Mouse (Mus musculus): Measurements from ENCODE around the gene Rps27. TPM values are rescaled to one million over a fixed set of nuclear protein-coding genes. Genes with fewer than 3 reads are reported as not detected.

The Rps27 gene
- polyA plus RNA-seq (2015; fragmentation: Nextera tagmentation; extraction: Ambion mirVana) = 2,050 and 4,492 TPM in 2 replicates

DNA sequence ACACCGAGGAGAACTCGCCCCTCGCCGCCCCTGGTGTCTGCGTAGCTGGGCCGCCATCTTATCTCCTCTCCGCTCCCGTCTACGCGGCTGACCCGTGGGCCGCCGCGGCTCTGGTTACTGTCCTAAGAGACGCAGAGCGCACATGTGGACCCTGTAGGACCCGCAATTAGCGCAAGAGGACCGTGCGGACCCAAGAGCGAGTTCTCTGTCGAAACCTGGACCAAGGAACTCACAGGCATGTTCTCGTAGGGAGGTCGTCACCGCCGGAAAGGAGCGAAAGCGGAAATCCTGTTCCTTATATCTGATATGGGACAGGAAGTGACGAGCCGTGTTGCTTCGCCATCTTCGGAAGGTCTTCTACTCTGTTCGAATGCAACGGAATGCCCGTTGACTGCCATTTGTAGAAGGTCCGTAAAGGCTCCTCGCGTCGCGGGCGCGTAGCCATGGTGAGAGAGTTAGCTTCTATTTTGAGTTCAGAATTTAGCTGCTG is at the start of gene Rps27, which contains the start of gene Rab13:
TSS of gene Rps27 (minus strand) at position 275 of the 490 bp plus-strand sequence.
TSS of gene Rab13 (plus strand) at position 319 of the 490 bp plus-strand sequence.

DNA sequence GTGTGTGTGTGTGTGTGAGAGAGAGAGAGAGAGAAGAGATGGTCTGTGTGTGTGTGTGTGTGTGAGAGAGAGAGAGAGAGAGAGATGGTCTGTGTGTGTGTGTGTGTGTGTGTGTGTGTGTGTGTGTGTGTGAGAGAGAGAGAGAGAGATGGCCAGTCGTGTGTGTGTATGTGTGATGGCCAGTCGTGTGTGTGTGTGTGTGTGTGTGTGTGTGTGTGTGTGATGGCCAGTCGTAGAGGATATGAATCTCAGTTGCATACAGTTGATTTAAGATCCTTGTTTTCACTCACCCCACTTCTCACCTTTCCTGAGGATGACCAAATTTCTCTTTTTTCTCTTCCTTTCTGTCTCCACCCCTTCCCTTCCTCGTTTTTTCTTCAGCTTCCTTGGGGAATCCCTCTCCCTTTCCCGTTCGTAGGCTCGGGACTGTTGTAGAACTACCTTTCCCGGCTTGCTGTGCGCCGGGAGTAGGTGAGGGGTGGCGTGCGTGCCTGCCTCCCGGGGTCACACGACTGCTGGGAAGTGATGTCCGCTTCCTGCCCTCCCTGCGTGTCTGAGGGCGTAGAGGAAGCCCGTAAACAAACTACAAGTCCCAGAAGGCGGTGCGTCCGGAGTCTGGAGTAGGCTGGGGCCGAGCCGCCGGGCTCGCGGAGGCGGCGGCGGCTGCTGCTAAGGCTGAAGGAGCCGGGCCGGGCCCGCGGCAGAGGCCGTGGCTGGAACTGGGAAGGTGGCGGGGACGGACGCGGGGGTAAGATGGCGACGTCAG is 40.4 kb upstream of the Rps27 start, which contains the start of gene Crtc2:
TSS of gene Crtc2 (plus strand) at position 511 of the 766 bp plus-strand sequence.

DNA sequence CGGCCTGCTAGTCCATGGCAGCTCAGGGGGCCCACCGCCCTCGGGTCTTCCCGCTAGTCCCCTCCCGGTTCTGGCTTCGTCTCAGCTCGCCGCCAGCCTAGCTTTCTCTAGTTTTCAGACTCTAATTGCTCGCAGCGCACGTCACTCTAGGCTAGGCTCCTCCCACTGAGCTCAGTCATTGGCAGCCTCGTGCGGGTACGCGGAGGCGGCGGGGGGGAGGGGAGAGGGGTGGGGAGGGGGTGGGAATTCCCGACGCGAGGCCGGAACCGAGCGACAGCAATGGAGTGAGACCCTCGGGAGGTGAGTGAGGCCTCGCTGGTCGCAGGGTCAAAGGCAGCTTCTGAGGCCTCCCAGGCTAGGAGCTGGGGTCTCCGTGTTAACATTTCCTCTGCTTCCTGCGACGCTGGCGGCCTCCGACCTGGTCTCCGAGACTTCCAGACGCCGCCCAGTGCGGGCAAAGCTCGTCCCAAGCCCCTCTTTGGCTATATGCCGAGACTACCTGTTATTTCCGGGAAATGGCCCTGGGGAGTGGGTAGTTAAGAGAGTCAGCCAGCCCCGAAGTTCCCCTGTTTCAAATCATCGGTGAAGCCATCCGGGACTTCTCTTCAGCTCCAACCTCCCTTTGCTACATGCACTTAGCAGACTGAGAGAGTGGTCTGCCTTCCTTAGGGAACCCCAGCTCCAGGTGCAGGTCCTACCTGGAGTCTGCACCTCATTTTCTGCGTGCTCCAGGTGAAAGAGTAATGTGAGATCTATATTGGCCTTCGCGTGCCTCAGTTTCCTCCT is 34.7 kb upstream of the Rps27 start, which contains the start of gene Slc39a1:
TSS of gene Slc39a1 (plus strand) at position 213 of the 786 bp plus-strand sequence.

DNA sequence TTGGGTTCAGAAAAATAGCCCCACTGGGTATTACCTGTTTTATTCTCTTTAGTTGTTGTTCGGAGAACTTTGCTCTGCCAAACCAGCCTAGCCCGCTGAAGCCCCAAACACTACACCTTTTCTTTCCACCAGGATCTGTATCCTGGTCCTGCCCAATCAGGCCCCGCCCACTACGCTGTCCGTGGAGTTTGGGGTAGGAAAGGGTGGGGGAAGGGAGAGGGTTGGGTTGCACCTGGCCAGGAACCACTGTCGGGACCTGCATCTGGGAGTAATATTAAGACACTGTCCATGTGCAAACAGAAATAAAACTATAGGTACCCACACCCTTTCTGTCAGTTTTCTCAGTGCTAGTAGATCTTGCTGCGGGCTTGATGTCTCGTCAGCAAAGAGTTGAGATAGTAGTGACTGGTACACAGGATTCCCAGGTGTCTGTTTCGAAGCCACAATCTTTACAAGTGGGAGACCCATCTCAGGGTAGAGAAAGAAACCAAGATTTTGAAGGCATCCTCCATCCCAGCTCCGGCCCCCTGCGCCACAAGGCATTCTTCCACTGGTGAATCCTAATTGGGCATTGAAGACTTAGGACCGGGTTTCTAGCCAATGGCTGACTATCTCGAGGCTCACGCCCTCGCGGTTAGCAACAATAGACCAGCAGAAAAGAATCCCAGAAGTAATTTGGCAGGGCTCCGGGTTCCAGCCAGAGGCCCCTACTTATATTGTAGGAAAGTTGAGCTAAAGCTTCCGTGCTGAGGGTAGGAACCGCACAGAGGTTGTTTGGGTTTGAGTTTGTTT is 29.7 kb upstream of the Rps27 start, which contains the start of gene Creb3l4:
TSS of gene Creb3l4 (minus strand) at position 529 of the 792 bp plus-strand sequence.

DNA sequence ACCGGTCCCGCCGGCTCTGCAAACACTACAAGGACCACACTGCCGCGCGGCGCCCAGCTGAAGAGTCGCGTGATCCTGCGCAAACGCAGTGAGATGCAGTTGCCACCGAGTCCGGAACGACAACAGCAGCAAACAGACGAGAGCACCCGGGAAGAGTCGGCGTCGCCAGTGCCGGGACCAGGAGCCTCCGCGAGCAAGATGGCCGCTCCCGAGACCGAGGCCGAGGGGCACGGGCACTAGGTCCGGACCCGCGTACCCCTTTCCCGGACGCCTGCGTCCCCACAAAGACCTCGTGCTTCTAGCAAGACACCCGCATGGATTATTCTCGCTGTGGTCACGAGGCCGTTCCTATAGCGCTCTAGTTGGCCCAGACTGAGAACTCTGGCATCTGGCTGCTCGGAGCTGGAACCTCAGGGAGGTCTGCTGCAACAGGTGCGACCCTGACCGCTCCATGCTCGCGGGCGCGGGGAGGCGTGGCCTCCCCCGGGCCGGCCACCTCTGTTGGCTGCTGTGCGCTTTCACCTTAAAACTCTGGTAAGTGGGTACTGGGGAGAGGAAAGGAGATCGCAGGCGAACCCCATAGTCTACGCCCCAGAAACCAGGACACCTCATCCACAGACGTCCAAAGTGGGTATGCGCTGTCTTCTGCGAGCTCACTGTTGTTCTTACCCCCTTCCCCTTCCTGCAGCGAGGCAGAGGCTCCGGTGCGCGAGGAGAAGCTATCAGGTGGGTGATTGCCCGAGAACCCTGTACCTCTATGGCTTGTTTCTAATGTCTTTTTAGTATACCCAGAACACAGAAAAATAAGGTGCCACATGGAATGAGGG is 18.3 kb upstream of the Rps27 start, which contains the start of gene Jtb:
TSS of gene Jtb (plus strand) at position 91 of the 827 bp plus-strand sequence.

Other genes starting within 250 kb of the Rps27 start
- gene Hax1, start 214.9 kb downstream of the Rps27 start, polyA plus RNA-seq (2015; fragmentation: Nextera tagmentation; extraction: Ambion mirVana) = 151 TPM in 2 replicates
- 208 and 215 TPM in 2 replicates for gene 4933434E20Rik, start 162.0 kb downstream of the Rps27 start, polyA plus RNA-seq (2015; fragmentation: Nextera tagmentation; extraction: Ambion mirVana)
- gene Ubap2l, start 161.0 kb downstream of the Rps27 start, polyA plus RNA-seq (2015; fragmentation: Nextera tagmentation; extraction: Ambion mirVana) = 96.5 and 132 TPM in 2 replicates
- 203 and 310 TPM in 2 replicates for gene Tpm3, start 141.0 kb downstream of the Rps27 start, polyA plus RNA-seq (2015; fragmentation: Nextera tagmentation; extraction: Ambion mirVana)
- gene Nup210l, start 109.5 kb downstream of the Rps27 start, polyA plus RNA-seq (2015; fragmentation: Nextera tagmentation; extraction: Ambion mirVana) = 0.08 TPM in 2 replicates
- 38.9 and 63.6 TPM in 2 replicates for gene Rab13, start within 50 bp of the Rps27 start, polyA plus RNA-seq (2015; fragmentation: Nextera tagmentation; extraction: Ambion mirVana)
- gene Jtb, start 17.9 kb upstream of the Rps27 start, polyA plus RNA-seq (2015; fragmentation: Nextera tagmentation; extraction: Ambion mirVana) = 178 and 208 TPM in 2 replicates
- gene Creb3l4, start 29.9 kb upstream of the Rps27 start, polyA plus RNA-seq (2015; fragmentation: Nextera tagmentation; extraction: Ambion mirVana) = 2.3 and 2.5 TPM in 2 replicates
- gene Slc39a1, start 34.5 kb upstream of the Rps27 start, polyA plus RNA-seq (2015; fragmentation: Nextera tagmentation; extraction: Ambion mirVana) = 107 and 126 TPM in 2 replicates
- gene Crtc2, start 40.5 kb upstream of the Rps27 start, polyA plus RNA-seq (2015; fragmentation: Nextera tagmentation; extraction: Ambion mirVana) = 16.6 and 20.6 TPM in 2 replicates
- gene Dennd4b, start 51.5 kb upstream of the Rps27 start, polyA plus RNA-seq (2015; fragmentation: Nextera tagmentation; extraction: Ambion mirVana) = 2.0 and 2.4 TPM in 2 replicates
- 6.1 and 9.7 TPM in 2 replicates for gene Gatad2b, start 79.5 kb upstream of the Rps27 start, polyA plus RNA-seq (2015; fragmentation: Nextera tagmentation; extraction: Ambion mirVana)
- 43.2 and 97.6 TPM in 2 replicates for gene Slc27a3, start 176.3 kb upstream of the Rps27 start, polyA plus RNA-seq (2015; fragmentation: Nextera tagmentation; extraction: Ambion mirVana)
- 15.3 and 25.4 TPM in 2 replicates for gene Ints3, start 220.0 kb upstream of the Rps27 start, polyA plus RNA-seq (2015; fragmentation: Nextera tagmentation; extraction: Ambion mirVana)

All from adrenal gland, postnatal 0 days (tissue).